Mouse (Mus musculus) ES-CJ7 (cell line): ENCODE measurements around the gene H2afy.

Experiments used
- DNase-seq: peaks from one replicate; pipeline ENCODE4 v3.0.0; 2011; ENCODE audit warnings: low read depth, low spot score

H2afy gene

DNA sequence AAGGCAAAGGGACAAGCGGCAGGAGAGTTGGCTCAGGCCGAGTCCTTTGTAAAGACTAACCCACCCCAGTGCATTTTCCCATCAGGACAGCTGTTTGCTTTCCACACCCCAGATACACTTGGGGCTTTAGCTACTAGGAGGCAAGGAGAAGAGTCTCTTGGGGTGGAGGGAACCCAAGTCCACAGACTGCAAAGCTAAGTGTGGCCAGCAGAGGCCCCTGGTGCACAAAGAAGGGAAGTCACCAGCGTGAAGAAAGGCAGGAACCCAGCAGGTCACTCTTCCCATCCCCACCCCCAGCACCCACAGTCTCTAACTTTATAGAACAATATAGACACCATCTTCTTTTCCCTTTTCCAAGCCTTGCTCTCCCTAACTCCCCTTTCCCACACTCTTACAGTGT, 9.4 kb upstream of the H2afy start:
- DNase-seq, result peak; percentile 58

DNA sequence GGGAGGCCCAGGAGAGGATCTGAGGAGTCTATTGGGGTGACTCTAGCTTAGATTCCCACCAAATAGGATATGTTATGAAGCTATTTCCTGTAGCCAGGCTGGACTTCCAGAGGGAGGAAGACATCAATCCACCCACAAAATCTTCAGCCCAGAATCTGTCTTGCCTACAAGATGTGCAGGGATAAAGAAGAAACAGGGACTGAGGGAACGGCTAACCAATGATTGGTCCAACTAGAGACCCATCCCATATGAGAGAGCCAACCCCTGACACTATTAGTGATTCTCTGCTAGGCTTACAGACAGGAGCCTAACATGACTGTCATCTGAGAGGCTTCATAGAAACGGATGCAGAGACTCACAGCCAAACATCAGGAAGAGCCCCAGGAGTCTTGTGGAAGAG, 7.9 kb upstream of the H2afy start:
- no peak for DNase-seq

DNA sequence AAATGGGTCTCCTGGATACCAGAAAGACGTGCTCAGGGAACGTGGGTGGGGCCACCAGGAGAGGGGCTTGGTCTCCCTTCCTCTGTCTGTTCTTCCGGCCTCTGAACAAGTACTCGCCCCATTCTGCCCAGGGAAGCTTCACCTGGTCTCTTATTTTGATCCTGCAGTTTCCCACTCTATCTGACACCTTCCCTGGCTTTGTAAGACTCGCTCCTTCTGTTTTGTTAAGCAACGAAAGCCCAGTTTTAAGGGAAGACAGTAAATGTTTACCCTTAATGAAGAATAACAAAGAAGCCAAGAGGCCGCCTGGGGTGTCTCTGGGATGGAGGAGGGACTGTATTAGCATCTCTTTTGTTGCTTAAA, 7.0 kb upstream of the H2afy start:
- peak; percentile 99 for DNase-seq

DNA sequence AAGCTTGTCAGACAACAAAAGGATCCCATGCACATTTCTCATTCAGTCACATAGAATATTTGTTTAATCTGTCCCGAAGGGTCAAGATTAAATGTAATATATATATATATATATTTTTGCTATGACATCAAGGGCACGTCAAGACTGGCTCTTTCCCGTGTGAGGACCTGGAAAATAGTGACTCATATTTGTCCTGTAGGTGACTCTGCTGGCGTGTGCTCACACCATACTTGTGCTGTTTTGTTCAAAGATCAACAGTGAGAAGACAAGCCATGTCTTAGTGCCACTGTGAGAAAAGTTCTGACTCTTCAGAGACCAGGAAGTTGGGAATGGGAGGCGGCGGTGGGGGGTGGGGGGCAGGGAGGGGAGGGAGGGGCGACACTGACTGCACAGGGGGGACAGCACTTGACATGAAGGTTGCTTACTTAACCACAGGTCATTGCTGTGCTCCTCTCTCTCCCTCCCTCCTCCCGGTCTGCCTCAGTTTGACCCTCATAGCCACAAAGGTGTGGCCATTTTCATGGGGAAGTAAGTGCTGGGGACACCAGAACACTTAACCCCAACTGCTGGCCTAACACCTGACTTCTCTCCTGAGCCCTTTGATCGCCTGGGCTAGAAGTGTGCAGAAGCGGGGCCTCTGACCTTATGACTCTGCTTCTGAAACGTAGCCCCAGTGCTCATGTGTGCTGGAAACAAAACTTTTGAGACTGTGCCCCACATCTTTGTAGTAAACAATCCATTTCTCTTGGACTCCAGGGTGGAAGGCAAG, 6.4 kb upstream of the H2afy start:
- DNase-seq, result no peak

DNA sequence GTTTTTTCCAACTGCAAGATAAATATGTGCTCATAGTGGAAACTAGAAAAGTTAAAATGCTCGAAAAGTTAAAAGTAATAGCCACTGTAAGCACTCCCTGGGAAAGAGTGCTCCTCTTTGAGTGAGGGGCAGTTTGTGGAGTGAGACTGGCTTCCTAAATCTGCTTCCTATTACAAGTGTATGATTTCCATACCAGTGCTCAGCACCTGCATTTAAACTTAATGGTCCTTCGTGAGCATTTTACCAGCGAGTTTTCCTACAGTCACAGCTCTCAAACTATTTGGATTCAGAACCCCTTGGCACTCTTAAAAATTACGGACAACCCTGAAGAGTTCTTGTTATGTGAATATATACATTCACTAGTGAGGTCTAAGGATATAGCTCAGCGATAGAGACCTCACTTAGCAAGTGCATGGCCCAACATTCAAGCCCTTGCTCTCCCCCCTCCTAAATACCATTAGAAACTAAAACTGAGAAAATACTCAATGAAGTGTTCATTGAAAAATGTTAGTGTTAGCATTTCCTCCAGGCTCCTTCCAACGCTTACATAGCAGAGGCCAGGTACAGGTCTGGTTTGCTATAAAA, 3.1 kb upstream of the H2afy start:
- no peak for DNase-seq

DNA sequence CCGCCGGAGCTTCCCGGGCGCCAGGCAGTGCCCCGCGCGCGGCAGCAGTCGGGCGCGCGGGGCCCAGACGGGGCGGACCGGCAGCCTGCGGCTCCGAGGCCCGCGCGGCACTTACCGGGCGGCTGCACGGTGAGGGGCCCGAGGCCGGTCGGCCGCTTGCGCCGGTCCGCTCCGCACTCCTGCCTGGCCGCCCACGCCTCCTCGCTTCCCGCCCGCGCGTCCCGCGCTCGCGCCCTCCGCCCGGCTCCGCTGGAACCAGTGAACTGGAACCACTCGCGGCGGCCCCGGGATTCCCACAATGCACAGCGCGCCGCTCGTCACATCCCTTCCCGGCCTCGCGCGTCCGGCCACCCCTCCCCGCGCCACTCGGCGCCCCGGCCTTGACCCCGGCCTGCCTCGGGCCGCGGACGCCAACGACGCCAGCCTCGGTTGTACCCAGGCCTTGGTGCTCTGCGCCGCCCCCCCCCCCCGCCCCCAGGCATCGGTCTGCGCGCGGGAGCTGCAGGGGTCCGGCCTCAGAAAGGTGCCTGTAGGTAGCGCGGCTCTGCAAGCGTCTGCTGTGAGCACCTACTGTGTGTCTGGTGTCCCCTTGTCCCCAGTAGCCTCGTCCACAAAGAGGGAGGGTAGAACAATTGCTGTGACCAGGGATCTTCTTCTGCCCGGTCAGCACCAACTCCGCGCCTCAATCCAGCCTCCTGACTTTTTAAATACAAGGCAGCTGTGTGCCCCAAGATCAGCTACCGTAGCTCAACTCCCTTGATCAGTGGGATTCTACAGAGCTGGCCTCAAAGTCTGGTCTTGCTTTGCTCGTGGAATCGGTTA, 719 bp downstream of the H2afy start:
- peak; percentile 77 for DNase-seq

DNA sequence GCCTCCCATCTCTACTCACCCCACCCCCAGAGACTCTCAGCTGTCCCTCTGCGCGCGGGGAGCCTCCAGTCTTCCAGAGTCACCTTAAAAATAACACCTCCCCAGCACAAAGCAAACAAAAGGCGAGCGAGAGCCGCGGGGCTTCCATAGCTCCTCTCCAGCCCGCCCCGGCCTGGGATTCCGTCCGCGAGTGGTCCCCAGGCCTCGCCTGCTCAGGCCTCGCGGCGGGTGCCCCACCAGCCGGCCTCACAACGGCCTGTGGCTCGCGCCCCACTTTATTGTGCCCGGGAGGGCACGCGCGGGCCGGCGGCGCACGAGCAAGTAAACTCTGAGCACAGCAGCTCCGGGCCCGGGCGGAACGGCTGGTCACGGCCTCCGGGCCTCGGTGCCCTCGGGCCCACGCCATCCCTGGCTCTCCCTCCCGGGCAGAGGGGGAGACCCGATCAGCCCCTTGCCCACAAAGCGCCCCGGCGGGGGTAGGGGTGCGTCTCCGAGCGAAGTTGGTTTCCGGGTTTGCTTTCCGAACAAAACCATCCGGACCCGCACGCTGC, 1.5 kb downstream of the H2afy start:
- no peak for DNase-seq

DNA sequence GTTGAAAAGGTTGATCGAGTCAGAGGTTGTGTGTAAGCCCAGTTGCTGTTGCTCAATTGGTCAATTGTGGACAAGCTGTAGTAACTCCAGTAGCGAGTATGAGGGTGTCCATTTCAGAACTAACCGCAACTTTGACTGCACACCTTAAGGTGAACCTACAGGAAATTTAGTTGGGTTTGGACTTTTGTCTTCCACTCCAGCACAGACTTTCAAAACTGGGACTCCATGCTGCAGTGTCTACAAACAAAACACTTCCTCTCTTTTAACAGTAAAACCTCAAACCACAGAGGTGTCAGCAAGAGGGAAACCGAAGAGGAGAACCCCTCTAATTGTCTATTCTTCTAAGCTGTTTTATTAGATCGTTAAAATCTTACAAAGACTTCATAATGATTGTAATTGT, 2.1 kb downstream of the H2afy start:
- no peak for DNase-seq

DNA sequence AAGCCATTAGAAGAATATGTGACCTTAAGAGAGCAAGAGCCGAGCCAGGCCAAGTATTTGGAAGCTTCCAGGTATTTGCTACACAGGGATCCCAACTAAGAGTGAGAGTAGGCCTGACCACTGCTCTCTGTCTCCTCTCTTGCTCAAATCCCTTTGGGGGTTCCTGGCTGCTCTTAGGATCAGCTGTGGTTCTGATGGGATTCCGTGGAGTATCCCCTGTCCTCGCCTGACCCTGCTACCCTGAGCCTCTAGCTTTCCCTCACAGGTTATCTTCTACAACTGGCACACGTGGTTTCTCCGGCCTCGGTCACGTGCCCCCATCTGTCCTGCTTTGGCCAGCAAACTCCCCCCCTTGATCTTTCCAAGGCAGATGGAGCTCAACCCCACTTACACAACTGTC, 3.2 kb downstream of the H2afy start:
- no peak for DNase-seq

DNA sequence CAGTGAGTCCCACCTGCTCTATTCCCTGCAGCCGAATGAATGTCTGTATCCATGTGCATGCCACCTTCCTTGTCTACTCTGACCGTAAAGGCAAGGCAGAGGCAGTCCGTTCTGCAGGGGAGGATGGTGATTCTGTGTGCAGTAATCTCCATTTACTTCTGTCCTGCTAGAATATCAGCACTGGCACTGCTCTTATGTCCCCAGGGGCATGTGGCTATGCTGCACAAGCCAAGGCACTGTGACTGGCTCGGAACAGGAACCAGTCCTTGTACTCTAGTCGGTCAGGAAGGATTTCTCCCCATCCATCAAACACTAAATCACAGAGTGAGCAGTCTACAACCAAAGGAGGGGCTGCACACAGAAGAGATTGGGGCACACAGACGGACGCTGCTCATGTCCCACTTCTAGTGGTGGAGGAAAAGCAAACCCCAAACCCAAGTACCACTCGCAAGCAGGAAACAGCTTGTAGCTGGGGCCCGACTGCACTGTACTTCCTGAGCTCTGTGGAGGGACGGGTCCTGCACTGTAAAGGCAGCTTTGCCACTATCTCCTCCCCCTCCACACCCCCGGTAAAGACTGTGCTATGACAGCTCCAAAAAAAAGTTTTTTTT, 3.7 kb downstream of the H2afy start:
- no peak for DNase-seq

DNA sequence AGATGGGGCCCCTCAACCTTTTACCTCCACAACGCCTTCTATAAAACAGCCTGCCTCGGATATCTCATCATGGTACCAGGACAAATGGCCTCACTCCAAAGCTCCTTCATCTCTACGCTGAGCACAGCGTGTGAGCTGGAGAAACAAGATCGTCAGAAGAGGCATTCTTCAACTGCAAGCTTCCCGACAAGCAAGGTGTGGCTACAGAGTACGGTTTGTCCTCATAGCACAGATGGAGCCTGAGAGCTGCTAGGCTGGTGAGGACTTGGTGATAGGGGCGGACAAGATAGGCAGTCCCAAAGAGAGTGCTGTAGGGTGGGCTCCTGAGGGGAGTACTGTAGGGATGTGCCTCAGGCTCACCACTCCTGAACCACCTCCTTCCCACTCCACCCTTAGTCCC, 5.6 kb downstream of the H2afy start:
- DNase-seq, result no peak

DNA sequence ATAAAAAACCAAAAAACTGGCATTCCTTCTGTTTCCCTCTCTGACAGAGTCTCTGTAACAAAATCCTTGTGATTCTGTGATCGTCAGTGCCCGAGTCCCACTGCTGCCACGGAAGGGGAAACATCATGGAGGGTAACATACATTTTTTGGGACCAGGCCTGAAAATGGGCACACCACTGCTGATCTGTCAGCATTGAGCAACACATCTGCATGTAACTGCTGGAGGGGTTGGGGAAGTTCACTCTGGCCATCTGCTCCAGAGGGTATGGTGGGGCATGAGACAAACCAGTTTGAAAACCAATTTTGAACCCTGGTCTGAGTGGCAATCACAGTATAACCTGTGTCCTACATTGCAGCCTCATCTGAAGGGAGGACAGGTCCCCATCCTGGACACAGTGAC, 6.6 kb downstream of the H2afy start:
- no peak for DNase-seq

DNA sequence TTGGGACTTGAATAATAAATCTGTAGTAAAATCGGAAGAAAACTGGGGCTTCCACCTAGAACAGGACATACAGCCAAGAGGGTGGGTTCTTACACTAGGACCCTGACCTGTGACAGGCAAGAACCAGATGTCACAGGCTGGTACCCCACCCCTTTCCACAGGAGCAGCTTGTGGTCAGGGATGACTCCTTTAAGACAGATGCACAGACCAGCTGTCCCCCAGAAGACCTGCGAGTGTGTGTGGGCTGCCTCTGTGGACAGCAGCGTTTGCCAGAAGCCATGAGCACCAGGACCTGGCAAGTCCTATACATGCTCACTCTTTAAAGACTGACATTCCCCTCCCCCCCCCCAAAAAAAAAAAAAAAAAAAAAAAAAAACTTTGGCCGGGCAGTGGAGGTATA, 7.1 kb downstream of the H2afy start:
- no peak for DNase-seq

DNA sequence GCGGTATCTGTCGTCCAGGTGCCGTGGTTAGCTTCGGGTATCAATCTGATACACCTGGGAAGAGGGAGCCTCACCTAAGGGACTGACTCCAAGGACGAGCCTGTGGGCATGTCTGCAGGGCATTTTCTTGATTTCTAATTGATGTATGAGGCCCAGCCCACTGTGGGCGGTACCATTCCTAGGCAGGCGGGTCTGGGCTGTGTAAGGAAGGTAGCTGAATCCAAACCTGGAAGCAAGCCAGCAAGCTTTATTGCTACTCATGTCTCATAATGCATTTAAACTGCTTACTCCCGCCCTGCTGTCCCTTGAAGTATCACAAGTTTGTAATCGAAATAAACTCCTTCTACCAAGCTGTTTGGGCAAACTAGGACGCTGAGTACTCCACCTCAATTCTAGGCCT, 10.5 kb downstream of the H2afy start:
- DNase-seq, result no peak

DNA sequence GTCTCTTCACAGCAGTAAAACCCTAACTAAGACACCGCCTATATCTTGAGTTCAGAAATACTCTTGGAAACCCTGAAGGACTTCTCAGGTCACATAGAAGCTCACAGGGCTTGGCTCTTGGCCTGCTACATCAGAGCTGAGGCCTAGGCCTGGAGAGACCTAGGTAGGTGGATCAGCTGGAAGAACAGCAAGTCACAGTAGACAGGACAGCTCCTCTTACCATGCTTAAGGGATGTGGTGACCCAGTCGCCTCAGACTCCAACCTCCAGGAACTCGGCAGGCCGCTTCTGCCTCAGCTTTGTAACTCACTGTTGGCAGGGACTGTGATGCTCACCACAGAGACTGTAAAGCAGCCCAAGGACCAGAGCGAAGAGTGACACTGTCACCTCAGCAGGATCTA, 13.1 kb downstream of the H2afy start:
- no peak for DNase-seq

DNA sequence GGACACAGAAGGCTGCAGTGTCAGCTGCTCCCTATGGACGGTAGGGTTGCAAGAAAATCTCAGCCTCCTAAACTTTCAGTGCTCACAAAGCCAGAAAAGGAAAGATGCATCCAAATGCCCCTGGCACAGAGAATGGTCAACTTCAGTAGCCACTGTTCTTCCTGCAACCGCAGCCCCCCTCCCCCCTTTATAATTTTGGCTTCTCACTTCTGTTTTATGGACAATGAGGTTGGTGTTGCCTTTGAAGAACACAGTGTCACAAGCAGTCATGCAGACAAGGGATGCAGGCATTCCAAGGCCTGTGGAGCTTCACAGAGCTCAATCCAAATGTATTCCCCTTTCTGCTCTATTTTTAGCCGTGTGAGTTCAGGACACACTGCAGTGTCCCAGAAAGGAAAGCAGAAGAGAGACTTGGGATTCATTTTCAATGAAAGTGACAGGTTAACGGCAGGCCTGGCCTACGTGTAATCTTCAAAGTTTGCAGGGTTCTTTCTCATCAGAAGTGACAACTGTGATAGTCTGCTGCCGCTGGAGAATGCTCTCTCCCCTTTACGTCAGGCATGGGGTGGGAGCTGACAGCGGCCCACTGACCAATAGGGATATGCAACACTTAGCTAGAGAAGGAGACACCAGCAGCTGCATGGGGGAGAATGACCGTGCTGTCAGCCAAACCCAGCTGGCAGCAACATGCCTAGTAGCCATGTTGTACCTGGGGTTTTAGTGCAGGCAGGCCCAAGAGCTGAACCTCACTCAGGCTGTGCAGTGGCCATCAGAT, 18.0 kb downstream of the H2afy start:
- DNase-seq, result no peak

DNA sequence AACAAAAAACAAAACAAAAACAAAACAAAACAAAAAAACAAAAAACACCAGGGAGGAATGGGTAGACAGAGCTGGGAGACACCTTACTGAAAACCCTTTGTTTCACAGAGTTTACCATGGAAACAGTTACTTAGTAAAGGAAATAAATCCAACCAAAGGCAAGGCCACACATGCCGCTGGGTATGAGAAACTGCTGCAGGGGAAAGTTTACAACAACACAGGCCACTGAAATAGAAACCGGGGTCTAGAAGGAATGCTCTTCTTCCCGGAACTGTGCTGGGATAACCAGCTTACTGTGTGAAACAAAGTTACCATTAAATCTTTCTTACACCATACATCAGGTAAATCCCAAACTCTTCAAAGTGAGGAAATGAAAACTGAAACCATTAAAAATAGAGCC, 20.3 kb downstream of the H2afy start:
- DNase-seq, result peak; percentile 36

DNA sequence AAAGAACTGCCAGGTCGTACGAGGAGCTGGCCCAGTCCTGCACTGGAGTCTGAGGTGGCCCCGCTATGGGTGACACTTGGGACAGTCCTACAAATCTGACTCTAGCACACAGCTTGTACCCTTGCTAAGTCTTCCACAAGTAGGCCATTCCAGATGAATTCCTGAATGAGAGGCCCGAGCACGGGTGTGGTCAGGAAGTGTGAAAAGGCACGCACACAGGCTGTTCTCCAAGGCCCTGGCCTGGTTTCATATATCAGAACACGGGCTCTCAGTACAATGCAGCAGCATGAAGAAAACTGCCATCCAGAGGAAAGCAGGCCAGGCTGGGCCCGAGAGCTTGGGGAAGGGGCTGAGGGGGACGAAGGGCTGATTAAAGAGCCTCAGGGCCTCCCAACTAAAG, 20.8 kb downstream of the H2afy start:
- peak; percentile 62 for DNase-seq

DNA sequence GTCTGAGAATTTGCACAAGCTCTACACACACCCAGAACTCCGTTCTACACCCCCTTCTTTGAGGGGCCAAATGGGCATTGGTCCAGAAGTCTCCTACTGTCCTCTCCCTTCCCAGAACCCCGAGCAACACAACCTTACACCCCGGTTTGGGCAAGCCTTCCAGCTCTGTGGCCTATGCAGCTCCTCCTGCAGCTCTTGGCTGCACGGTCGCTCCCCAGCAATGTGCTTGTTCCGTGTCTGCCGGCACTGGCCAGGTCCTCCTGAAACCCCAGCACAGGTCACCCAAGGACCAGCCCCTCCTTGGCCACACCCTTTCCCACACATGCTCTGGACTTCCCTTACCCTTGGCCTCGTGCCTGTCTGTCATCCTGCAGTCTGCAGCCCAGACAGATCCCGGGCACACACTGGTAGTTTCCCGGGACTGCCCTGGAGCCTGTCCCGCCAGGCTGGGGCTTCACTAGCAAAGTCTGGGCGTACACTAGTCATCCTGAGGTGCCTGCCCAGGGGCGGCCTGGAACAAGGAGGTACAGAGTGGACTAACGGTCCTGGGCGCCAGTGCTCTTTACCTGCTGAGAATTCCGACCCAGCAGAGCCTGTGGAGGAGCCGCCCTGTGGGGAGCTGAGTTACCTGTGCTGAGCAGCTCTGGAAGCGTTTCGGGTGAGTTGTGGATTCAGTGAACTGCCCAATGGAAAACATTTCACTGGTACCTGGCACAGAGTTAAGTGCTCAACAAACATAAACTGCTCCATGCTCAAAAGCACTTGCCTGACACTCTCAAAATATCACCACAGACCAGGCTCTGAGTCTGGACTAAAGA, 22.5 kb downstream of the H2afy start:
- DNase-seq, result no peak

DNA sequence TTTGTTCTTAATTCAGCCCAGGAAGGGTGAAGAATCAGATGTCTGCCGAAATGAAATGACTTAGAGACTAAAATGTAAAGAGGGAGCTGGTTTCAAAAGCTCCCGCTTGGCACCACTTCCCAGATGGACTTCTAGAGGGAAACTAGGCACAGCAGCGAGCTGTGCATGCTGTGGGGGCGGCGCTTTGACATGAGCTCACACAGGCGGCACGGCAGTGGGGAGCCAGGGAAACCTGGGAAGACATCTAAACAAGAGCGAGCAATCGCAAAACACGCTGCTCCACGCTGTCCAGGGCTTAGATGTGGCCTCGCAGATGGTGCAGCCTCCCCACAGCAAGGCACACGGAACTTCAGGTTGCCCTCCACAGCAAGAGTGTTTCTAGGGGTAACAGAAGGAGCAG, 23.2 kb downstream of the H2afy start:
- DNase-seq, result peak; percentile 25

DNA sequence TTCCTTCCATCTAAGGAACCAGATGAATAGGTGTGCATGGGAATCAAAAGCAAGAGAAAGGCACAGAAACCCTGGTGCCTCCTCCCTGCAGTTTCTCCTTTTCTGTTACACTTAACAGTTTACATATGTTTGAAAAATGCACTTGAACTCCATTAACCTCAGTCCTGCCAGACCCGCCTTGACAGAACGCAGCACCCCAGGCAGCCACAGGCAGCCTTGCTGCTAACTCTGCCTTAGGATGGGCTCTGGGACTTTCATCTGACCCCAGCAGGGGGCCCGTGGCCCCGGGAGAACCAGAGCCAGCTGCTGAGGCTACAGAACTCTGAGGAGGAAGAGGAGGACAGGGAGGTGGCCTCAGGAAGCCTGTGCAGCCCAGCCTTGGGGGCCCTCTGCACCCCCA, 23.7 kb downstream of the H2afy start:
- DNase-seq, result peak; percentile 63
